Mouse (Mus musculus) cerebellum, postnatal 36 days (tissue): ENCODE measurements around the gene Lcp2.
A peak's percentile ranks its signal among the peaks of the same experiment; 100 is the strongest.
"Not testable (repeated sequence)": the region's sequence is repeated elsewhere in the genome, so short reads cannot be mapped to it uniquely, and the experiment has no call there.

Source experiments
- DNase-seq, 2 experiments: peaks; one replicate each; pipeline ENCODE4 v3.0.0; 2021 to 2022; ENCODE audit warnings: mixed read lengths in 2 of 2

Gene Lcp2

DNA sequence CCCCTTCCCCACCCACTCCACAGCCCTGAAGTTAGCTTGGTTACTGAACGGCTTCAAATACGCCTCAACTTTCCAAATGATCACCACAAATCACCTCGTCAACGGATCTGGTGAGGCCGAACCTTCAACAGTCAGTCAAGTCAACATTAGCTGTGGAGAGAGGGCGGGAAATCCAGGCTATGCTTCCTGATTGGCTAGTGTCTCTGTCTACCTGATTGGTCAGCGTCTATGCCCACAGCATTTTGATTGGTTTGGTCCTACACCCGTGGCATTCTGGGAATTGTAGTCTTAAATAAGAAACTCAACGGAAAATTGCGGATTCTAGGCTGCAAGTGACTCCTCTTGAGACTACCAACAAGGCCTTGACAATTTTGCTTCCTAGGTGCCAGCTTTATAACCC, 51.7 kb downstream of the Lcp2 start, which contains the start of gene 4930469K13Rik:
4930469K13Rik (minus strand) TSS at position 133 of the 400 bp plus-strand sequence.
- no peak for DNase-seq

DNA sequence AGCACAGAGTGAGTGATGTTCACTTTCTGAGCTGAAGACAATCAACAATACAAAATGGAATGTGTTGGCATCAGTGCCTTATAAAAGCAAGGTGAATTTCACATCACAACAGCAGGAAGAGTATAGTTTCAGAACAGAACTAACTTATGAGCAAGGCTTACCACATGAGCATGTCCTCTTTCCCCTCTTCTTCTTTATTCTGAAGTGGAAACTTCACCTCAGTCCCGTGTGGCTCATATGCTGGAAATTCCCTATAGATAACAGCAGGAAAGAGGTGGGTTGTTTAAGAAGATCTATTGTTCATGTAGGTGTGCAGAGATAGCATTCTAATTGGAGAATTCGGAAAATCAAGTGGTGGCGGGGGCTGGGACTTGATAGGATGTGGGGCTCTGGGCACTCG, 55.1 kb downstream of the Lcp2 start:
- no peak for DNase-seq

GRCm38 (mm10) chr11:34104919-34105318, 58.2 kb downstream of the Lcp2 start:
- DNase-seq, result no peak

- no peak for DNase-seq
Observed at GRCm38 (mm10) chr11:34109260-34109659, 62.5 kb downstream of the Lcp2 start.

DNA sequence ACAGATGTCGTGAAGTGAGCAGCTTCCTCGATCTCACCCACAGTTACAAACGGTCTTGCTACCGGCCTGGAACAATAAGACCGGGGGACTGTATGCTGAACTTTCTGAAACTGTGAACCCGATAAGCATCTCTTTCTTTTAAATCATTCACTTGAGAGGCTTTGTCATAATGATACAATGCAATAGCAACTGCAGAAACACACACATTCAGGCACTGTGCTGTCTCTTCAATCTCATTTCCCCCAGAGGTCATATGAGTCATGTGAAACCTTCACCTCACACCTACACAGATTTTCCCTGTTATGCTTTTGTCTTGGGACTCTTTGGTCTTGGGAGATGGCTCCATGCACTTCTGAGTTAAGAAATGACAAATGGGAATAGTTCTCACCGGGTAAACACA, 65.2 kb downstream of the Lcp2 start:
- no peak for DNase-seq

GRCm38 (mm10) chr11:34112781-34113380, 66.2 kb downstream of the Lcp2 start:
- DNase-seq, result no peak

- no peak for DNase-seq
Observed at GRCm38 (mm10) chr11:34113760-34114159, 67.0 kb downstream of the Lcp2 start.

GRCm38 (mm10) chr11:34116572-34117135, 69.9 kb downstream of the Lcp2 start:
- no peak for DNase-seq

DNA sequence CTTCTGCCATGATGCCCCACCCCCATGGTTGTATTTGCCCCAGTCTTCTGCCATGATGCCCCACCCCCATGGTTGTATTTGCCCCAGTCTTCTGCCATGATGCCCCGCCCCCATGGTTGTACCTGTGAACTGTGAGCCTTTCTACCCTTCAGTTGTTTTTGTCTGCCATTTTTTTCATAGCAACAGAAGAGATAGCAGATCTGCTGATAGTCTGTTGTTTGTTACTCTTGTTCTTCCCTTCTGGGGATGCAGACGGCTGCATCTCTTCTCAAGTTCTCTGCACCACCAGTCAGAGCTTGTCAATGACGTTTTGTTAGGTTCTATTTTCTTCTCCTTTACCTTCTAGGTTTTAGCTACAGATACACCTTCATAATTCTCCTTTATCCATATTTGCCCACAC, 70.9 kb downstream of the Lcp2 start:
- DNase-seq, result no peak

GRCm38 (mm10) chr11:34118319-34118718, 71.6 kb downstream of the Lcp2 start:
- no peak for DNase-seq

DNA sequence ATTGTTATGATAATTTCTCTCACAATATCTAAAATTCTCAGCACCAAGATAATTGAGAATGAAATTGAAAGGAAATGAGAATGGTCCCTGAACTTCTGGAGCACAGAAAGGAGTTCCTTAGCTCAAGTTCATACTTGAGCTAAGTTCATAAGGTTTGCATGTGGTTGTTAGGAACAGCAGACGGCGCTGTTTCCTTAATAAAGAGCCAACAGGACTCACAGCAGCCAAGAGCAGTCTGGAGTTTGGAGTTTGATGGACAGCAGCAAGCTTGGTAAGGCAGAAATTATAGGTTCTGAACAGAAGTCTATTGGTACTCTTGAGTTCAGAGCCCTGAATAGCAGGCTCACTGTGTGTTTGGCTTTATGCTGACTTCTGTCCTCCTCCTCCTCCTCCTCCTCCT, 76.4 kb downstream of the Lcp2 start:
- peak; percentile 13 to 39 for DNase-seq

GRCm38 (mm10) chr11:34124852-34125251, 78.1 kb downstream of the Lcp2 start:
- DNase-seq, result no peak

DNA sequence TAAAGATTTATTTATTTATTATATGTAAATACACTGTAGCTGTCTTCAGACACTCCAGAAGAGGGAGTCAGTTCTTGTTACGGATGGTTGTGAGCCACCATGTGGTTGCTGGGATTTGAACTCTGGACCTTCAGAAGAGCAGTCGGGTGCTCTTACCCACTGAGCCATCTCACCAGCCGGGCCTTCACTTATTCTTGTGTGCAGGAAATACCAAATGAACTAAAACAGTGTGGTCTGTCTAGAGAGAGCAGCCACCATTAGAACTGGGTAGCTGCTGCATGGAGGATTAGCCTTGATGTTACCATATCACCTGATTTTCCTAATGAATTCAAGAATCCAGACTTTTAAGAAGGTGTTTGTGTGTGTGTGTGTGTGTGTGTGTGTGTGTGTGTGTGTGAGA, 79.0 kb downstream of the Lcp2 start:
- not testable (repeated sequence) for DNase-seq

DNA sequence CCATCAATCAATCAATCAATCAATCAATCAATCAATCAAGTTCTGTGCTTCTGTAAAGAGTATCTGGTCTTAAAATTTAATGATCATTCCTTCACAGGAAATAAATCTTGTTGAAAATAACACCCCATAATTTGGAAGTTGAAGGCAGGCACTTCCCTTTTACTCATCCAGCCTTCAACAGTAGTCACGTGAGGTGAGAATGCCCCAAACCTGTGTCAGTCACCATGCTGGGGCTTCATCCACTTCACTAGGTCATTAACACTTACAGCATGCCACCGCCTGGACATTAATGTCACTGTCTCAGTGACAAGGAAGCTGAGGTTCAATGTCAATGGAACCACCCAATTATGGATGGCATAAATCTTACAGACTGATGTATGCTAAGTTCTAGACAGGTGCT, 81.7 kb downstream of the Lcp2 start:
- no peak for DNase-seq

DNA sequence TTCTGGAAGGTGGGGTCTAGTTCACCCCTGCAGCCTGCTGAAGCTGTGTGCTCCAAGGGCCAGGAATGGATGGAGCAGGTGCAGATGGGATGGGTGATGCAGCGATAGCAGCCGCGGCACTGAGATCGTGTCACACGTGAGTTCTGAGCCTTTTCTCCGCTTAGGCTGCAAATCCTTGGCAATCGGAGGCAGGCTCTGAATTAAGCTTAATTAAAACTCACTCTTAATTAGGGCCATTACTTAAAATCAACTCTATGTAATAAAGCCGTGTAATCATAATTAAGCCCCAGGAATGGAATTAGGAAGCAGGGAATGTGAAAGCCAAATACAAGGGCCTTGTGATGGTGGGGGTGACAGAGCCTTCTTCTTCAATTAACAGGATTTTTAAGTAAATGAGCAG, 92.6 kb downstream of the Lcp2 start:
- DNase-seq, result no peak
